Mouse (Mus musculus) MEL (cell line): ENCODE measurements around the gene Prdm15. TPM values are rescaled to one million over a fixed set of nuclear protein-coding genes. Genes with fewer than 3 reads are reported as not detected.

Experiments used
- DNase-seq: peaks from one replicate; pipeline ENCODE4 v3.0.0; 2011; ENCODE audit warnings: low read depth, low spot score
- H3K27ac ChIP-seq: 2 replicates; pipeline ENCODE4 v1.5.1; 2012; ENCODE audit warnings: low read depth, mild to moderate bottlenecking, control low read depth, low read length, moderate library complexity; ENCODE audit not compliant: control insufficient read depth
- H3K27me3 ChIP-seq, 2 experiments: fragments of 150-350 bp in 1 of 2; sonication (generic) in 1 of 2; 2 replicates each; pipeline ENCODE4 v1.6.1; 2012; ENCODE audit warnings: low read length in 2 of 2, mild to moderate bottlenecking in 2 of 2, improper control_type of control experiment in 1 of 2, moderate library complexity in 1 of 2; ENCODE audit not compliant: insufficient read depth in 2 of 2, control insufficient read depth in 1 of 2
- H3K36me3 ChIP-seq, 2 experiments: 2 replicates each; pipeline ENCODE4 v1.6.1; 2012 to 2014; ENCODE audit warnings: low read length in 2 of 2, improper control_type of control experiment in 1 of 2, inconsistent platforms in 1 of 2, mild to moderate bottlenecking in 1 of 2; ENCODE audit not compliant: insufficient read depth in 2 of 2, control insufficient read depth in 1 of 2
- H3K4me1 ChIP-seq, 2 experiments: fragments of 150-350 bp in 1 of 2; sonication (generic) in 1 of 2; 2 replicates each; pipeline ENCODE4 v1.6.1; 2012; ENCODE audit warnings: low read length in 2 of 2, improper control_type of control experiment in 1 of 2, mild to moderate bottlenecking in 1 of 2; ENCODE audit not compliant: insufficient read depth in 2 of 2, control insufficient read depth in 1 of 2
- H3K4me3 ChIP-seq, 2 experiments: fragments of 150-350 bp in 1 of 2; sonication (generic) in 1 of 2; 2 replicates each; pipeline ENCODE4 v1.5.1; 2012; ENCODE audit warnings: low read depth in 2 of 2, low read length in 2 of 2, mild to moderate bottlenecking in 2 of 2, moderate library complexity in 2 of 2, control low read depth in 1 of 2, improper control_type of control experiment in 1 of 2; ENCODE audit not compliant: control insufficient read depth in 1 of 2, insufficient read depth in 1 of 2
- H3K79me2 ChIP-seq: 2 replicates; pipeline ENCODE4 v1.6.1; 2012; ENCODE audit warnings: mild to moderate bottlenecking, low read length, moderate library complexity; ENCODE audit not compliant: control insufficient read depth, poor library complexity, insufficient read depth
- H3K9ac ChIP-seq: 2 replicates; pipeline ENCODE4 v1.6.1; 2012; ENCODE audit warnings: low read depth, mild to moderate bottlenecking, control low read depth, low read length, moderate library complexity; ENCODE audit not compliant: control insufficient read depth, poor library complexity, severe bottlenecking
- H3K9me3 ChIP-seq: fragments of 150-350 bp; sonication (generic); replicated peaks from 2 replicates; pipeline ENCODE4 v1.6.1; 2012; ENCODE audit warnings: mild to moderate bottlenecking, low read length, improper control_type of control experiment, moderate library complexity; ENCODE audit not compliant: insufficient read depth
- BHLHE40 ChIP-seq: IDR thresholded peaks from 2 replicates; pipeline ENCODE4 v1.6.1; 2012; ENCODE audit warnings: low read depth, mild to moderate bottlenecking, inconsistent platforms, low read length, improper control_type of control experiment, borderline replicate concordance
- CHD2 ChIP-seq: IDR thresholded peaks from 2 replicates; pipeline ENCODE4 v1.6.1; 2011; ENCODE audit warnings: low read length, improper control_type of control experiment
- CTCF ChIP-seq, 3 experiments: IDR thresholded peaks in 2 of 3; conservative IDR thresholded peaks in 1 of 3; 2 replicates each; pipeline ENCODE4 v1.5.1; 2011 to 2012; ENCODE audit warnings: low read length in 3 of 3, low read depth in 2 of 3, mild to moderate bottlenecking in 2 of 3, improper control_type of control experiment in 1 of 3, inconsistent platforms in 1 of 3, mixed read lengths in 1 of 3, moderate library complexity in 1 of 3; ENCODE audit not compliant: control insufficient read depth in 1 of 3, insufficient read depth in 1 of 3, poor library complexity in 1 of 3, severe bottlenecking in 1 of 3
- ELF1 ChIP-seq: IDR thresholded peaks from 2 replicates; pipeline ENCODE4 v1.6.1; 2014; ENCODE audit warnings: low read depth, mild to moderate bottlenecking, inconsistent platforms, low read length, improper control_type of control experiment, moderate library complexity
- EP300 ChIP-seq, 2 experiments: IDR thresholded peaks; 2 replicates each; pipeline ENCODE4 v1.6.1; 2011; ENCODE audit warnings: improper control_type of control experiment in 2 of 2, low read length in 2 of 2, low read depth in 1 of 2, mild to moderate bottlenecking in 1 of 2
- GABPA ChIP-seq: IDR thresholded peaks from 2 replicates; pipeline ENCODE4 v1.6.1; 2012; ENCODE audit warnings: low read depth, mild to moderate bottlenecking, inconsistent platforms, low read length, improper control_type of control experiment, moderate library complexity
- HCFC1 ChIP-seq: IDR thresholded peaks from 2 replicates; pipeline ENCODE4 v1.6.1; 2012; ENCODE audit warnings: low read depth, mild to moderate bottlenecking, inconsistent platforms, low read length, improper control_type of control experiment, moderate library complexity
- JUND ChIP-seq: IDR thresholded peaks from 2 replicates; pipeline ENCODE4 v1.6.1; 2011; ENCODE audit warnings: low read depth, mild to moderate bottlenecking, improper control_type of control experiment, low read length
- KAT2A ChIP-seq: conservative IDR thresholded peaks from 2 replicates; pipeline ENCODE4 v1.6.1; 2012; ENCODE audit warnings: low read depth, low read length, improper control_type of control experiment, inconsistent platforms
- MAZ ChIP-seq: IDR thresholded peaks from 2 replicates; pipeline ENCODE4 v1.6.1; 2012; ENCODE audit warnings: low read depth, mild to moderate bottlenecking, inconsistent platforms, low read length, improper control_type of control experiment
- MYB ChIP-seq: IDR thresholded peaks from 2 replicates; pipeline ENCODE4 v1.6.1; 2011; ENCODE audit warnings: mild to moderate bottlenecking, low read depth, low read length, improper control_type of control experiment
- POLR2A ChIP-seq, 2 experiments: IDR thresholded peaks; 2 replicates each; pipeline ENCODE4 v1.6.1; 2011 to 2012; ENCODE audit warnings: low read length in 2 of 2, mild to moderate bottlenecking in 2 of 2, control low read depth in 1 of 2, improper control_type of control experiment in 1 of 2, low read depth in 1 of 2, moderate library complexity in 1 of 2; ENCODE audit not compliant: control insufficient read depth in 1 of 2, insufficient read depth in 1 of 2, poor library complexity in 1 of 2
- POLR2AphosphoS5 ChIP-seq: IDR thresholded peaks from 2 replicates; pipeline ENCODE4 v1.6.1; 2012; ENCODE audit warnings: low read depth, borderline replicate concordance, mild to moderate bottlenecking, inconsistent platforms, low read length, moderate library complexity, mixed read lengths
- RAD21 ChIP-seq: IDR thresholded peaks from 2 replicates; pipeline ENCODE4 v1.6.1; 2011; ENCODE audit warnings: mild to moderate bottlenecking, low read depth, low read length, improper control_type of control experiment
- SMC3 ChIP-seq: IDR thresholded peaks from 2 replicates; pipeline ENCODE4 v1.6.1; 2011; ENCODE audit warnings: low read depth, low read length, improper control_type of control experiment
- TBP ChIP-seq: IDR thresholded peaks from 2 replicates; pipeline ENCODE4 v1.8.0; 2011; ENCODE audit warnings: low read depth, low read length, improper control_type of control experiment
- TCF12 ChIP-seq: IDR thresholded peaks from 2 replicates; pipeline ENCODE4 v1.6.1; 2014; ENCODE audit warnings: low read depth, mild to moderate bottlenecking, inconsistent platforms, low read length, improper control_type of control experiment, moderate library complexity
- USF1 ChIP-seq: IDR thresholded peaks from 2 replicates; pipeline ENCODE4 v1.6.1; 2014; ENCODE audit warnings: low read depth, mild to moderate bottlenecking, inconsistent platforms, low read length, improper control_type of control experiment, moderate library complexity
- ZC3H11A ChIP-seq: IDR thresholded peaks from 2 replicates; pipeline ENCODE4 v1.6.1; 2012; ENCODE audit warnings: low read depth, mild to moderate bottlenecking, inconsistent platforms, low read length, improper control_type of control experiment
- ZNF384 ChIP-seq: IDR thresholded peaks from 2 replicates; pipeline ENCODE4 v1.6.1; 2012; ENCODE audit warnings: low read depth, mild to moderate bottlenecking, inconsistent platforms, low read length, improper control_type of control experiment
- polyA plus RNA-seq, 2 experiments: library from polyadenylated mRNA; stranded (reverse) in 1 of 2; unstranded in 1 of 2; fragments of >175 nt in 1 of 2; fragments of >200 nt in 1 of 2; gene quantifications; 2 replicates each; pipeline versions ENCODE4 v1.2.1 to v1.2.4; 2012; ENCODE audit warnings: low replicate concordance in 2 of 2, low read depth in 1 of 2; ENCODE audit not compliant: insufficient read length in 2 of 2, insufficient read depth in 1 of 2, missing spikeins in 1 of 2
- total RNA-seq: library from RNA; depleted of rRNA; stranded (reverse); fragments of 300-350 nt; gene quantifications from 2 replicates; pipeline ENCODE4 v1.2.3, GENCODE M21; 2012

Gene Prdm15
- total and polyA plus RNA-seq, 3 experiments, result 10.7 to 12.0 TPM; not detected in 1

DNA sequence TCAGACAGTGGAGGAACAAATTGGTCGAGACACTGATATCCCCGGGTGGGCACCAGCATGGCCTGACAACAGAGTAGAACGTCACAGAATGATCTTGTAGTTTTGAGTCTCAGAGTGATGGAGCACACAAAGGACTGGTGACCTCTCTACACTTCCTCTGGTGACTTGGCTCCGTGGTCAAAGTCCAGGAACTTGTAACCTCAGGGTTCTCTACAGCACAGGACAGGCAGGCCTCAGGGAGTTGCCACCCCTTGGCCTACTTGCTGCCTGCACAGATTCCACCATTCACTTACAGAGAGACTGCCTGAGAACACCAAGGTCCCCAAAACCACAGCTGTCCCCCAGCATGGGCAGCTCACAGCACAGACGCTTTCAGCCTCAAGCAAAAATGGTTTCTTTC lies 36.4 kb downstream of the Prdm15 start:
- TF ChIP-seq TBP (no peak), ZC3H11A (no peak), POLR2AphosphoS5 (no peak), CTCF (IDR thresholded peaks at IDR 0.05 in 2 of 3, conservative IDR thresholded peaks at IDR 0.05 in 1 of 3; ENCODE audit: control insufficient read depth in 1 of 3, insufficient read depth in 1 of 3, low read depth in 2 of 3, low read length in 3 of 3, poor library complexity in 1 of 3, severe bottlenecking in 1 of 3) (no peak)
- TF ChIP-seq, all 39 proteins: peak for 0
- Histone ChIP-seq H3K9me3 (no peaks in the 10 kb centered on the region), H3K27me3 (no peaks in the 10 kb centered on the region), H3K79me2 (no peaks in the 10 kb centered on the region), H3K36me3 (peaks cover 0 to 9% of the 10 kb centered on the region in 2 experiments; a peak in 2 of 4 replicates), H3K4me1 (no peaks in the 10 kb centered on the region), H3K27ac (no peak overlapping the region), H3K9ac (no peak overlapping the region), H3K4me3 (no peak overlapping the region)
- no peak for DNase-seq

DNA sequence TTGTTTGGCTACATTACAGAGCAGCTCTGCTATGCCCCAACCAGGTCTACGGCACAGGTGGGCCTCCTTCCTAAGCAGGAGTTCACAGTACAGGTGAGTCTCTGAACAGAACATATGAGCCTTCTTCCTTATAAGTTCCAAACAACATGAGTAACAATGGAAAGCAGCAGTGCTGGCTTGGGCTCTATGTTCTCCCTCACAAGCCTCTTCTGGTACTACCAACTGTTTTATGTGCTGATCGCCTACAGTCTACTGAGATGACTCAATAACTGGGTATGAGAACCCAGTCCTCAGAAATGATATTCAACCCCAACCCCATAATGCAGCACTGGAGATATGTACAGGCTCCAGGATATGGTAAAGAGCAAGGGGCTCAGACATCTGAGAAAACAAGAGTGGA lies 37.6 kb downstream of the Prdm15 start:
- H3K27me3 ChIP-seq, result no peaks in the 10 kb centered on the region
- H3K9me3 ChIP-seq, result no peaks in the 10 kb centered on the region
- TF ChIP-seq USF1, result no peak
- TF ChIP-seq KAT2A, result no peak
- no peak for TF ChIP-seq POLR2AphosphoS5
- TF ChIP-seq TCF12, result no peak
- no peak for TF ChIP-seq BHLHE40
- TF ChIP-seq EP300 (IDR thresholded peaks at IDR 0.05; ENCODE audit: low read depth in 1 of 2, low read length in 2 of 2), result no peak
- TF ChIP-seq GABPA, result no peak
- no peak for TF ChIP-seq HCFC1
- no peak for TF ChIP-seq CHD2
- TF ChIP-seq CTCF (IDR thresholded peaks at IDR 0.05 in 2 of 3, conservative IDR thresholded peaks at IDR 0.05 in 1 of 3; ENCODE audit: control insufficient read depth in 1 of 3, insufficient read depth in 1 of 3, low read depth in 2 of 3, low read length in 3 of 3, poor library complexity in 1 of 3, severe bottlenecking in 1 of 3), result no peak
- no peak for TF ChIP-seq RAD21
- no peak for TF ChIP-seq ELF1
- TF ChIP-seq JUND, result no peak
- TF ChIP-seq, all 39 proteins: peak for 0
- Histone ChIP-seq H3K79me2 (no peaks in the 10 kb centered on the region), H3K4me3 (no peak overlapping the region), H3K36me3 (peaks cover 0 to 5% of the 10 kb centered on the region in 2 experiments; a peak in 2 of 4 replicates), H3K4me1 (no peaks in the 10 kb centered on the region), H3K27ac (no peak overlapping the region), H3K9ac (no peak overlapping the region)
- no peak for DNase-seq

DNA sequence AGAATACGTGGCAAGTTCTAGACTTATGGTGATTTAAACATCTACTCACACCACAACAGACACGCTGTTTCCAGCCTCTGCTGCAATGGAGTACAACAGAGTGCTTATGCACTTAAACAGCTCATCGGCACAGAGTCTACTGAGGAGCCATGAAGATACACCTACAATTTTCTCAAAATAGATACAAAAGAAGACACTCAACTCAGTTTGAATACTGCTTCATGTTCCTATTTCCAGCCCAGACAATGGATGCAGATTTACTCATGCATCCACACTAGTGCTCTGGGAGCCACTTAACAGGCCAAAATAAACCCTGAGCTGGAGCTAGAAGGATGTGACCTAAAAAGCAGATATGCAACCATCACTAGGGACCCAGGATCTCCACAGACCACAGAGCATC lies 42.8 kb downstream of the Prdm15 start:
- no peaks in the 10 kb centered on the region for H3K79me2 ChIP-seq
- DNase-seq, result no peak
- peaks cover 0 to 10% of the 10 kb centered on the region in 2 experiments; a peak in 2 of 4 replicates for H3K36me3 ChIP-seq
- H3K4me1 ChIP-seq, result no peaks in the 10 kb centered on the region
- H3K27me3 ChIP-seq, result no peaks in the 10 kb centered on the region
- TF ChIP-seq SMC3, result no peak
- no peak for TF ChIP-seq MAZ
- no peak for TF ChIP-seq POLR2AphosphoS5
- no peak for TF ChIP-seq MYB
- TF ChIP-seq POLR2A (IDR thresholded peaks at IDR 0.05; ENCODE audit: control insufficient read depth in 1 of 2, insufficient read depth in 1 of 2, low read depth in 1 of 2, low read length in 2 of 2, poor library complexity in 1 of 2), result no peak
- TF ChIP-seq ZNF384, result no peak
- no peak for TF ChIP-seq GABPA
- no peak overlapping the region for H3K27ac ChIP-seq
- H3K9me3 ChIP-seq, result no peaks in the 10 kb centered on the region
- H3K4me3 ChIP-seq, result no peak overlapping the region
- H3K9ac ChIP-seq, result no peak overlapping the region
